Mouse (Mus musculus) liver, embryonic 13.5 days (tissue): ENCODE data around the gene Nrm. TPM values are rescaled to one million over a fixed set of nuclear protein-coding genes. Genes with fewer than 3 reads are reported as not detected.
"Not testable (repeated sequence)": the region's sequence is repeated elsewhere in the genome, so short reads cannot be mapped to it uniquely, and the experiment has no call there.

Experiments
- ATAC-seq: fragments of 200-750 bp; cut with Nextera tagmentation; 2 replicates; pipeline ENCODE4 v1.8.0; 2017; ENCODE audit warnings: low read depth, mild to moderate bottlenecking, moderate number of reproducible peaks, moderate library complexity
- DNase-seq: peaks from one replicate; pipeline ENCODE4 v3.0.0; 2022
- H3K27ac ChIP-seq: fragments of 300-500 bp; sonication (generic); 2 replicates; pipeline ENCODE4 v1.5.1; 2015; ENCODE audit warnings: moderate library complexity, mild to moderate bottlenecking, inconsistent platforms
- H3K27me3 ChIP-seq: fragments of 300-500 bp; sonication (generic); 2 replicates; pipeline ENCODE4 v1.6.1; 2015; ENCODE audit warnings: mild to moderate bottlenecking, inconsistent platforms
- H3K36me3 ChIP-seq: fragments of 300-500 bp; sonication (generic); 2 replicates; pipeline ENCODE4 v1.6.1; 2015; ENCODE audit warnings: mild to moderate bottlenecking, inconsistent platforms
- H3K4me1 ChIP-seq: fragments of 300-500 bp; sonication (generic); replicated peaks from 2 replicates; pipeline ENCODE4 v1.6.1; 2015; ENCODE audit warnings: inconsistent platforms
- H3K4me2 ChIP-seq: fragments of 300-500 bp; sonication (generic); 2 replicates; pipeline ENCODE4 v1.6.1; 2015; ENCODE audit warnings: inconsistent platforms, mild to moderate bottlenecking, moderate library complexity
- H3K4me3 ChIP-seq: fragments of 300-500 bp; sonication (generic); replicated peaks from 2 replicates; pipeline ENCODE4 v1.5.1; 2015; ENCODE audit warnings: mild to moderate bottlenecking, inconsistent platforms
- H3K9ac ChIP-seq: fragments of 300-500 bp; sonication (generic); 2 replicates; pipeline ENCODE4 v1.6.1; 2015; ENCODE audit warnings: mild to moderate bottlenecking, inconsistent platforms
- H3K9me3 ChIP-seq: fragments of 300-500 bp; sonication (generic); replicated peaks from 2 replicates; pipeline ENCODE4 v1.6.1; 2016; ENCODE audit warnings: inconsistent platforms
- WGBS: fragments of 180-500 bp; shearing (Covaris S2); methylation state at CpG from one replicate; pipeline ENCODE4 v1.1.7; 2015; ENCODE audit not compliant: insufficient replicate concordance; 5-methylcytosine and 5-hydroxymethylcytosine counted together
- polyA plus RNA-seq: library from polyadenylated mRNA; unstranded; fragments of >200 nt; fragmentation: Nextera tagmentation; extraction: Ambion mirVana; gene quantifications from 2 replicates; pipeline ENCODE4 v1.2.1, GENCODE M21; 2015

Nrm gene
- polyA plus RNA-seq, 1 experiment from 2014 or later = 23.0 TPM

- Histone ChIP-seq H3K36me3 (peaks cover 56% of the 10 kb centered on the region), H3K4me3 (peak overlapping the region; percentile 93), H3K9me3 (no peaks in the 10 kb centered on the region), H3K9ac (peak overlapping the region; percentile 98), H3K27me3 (no peaks in the 10 kb centered on the region), H3K27ac (peak overlapping the region; percentile 98; the same call in 1 of the 2 replicates), H3K4me2 (peak overlapping the region; percentile 95), H3K4me1 (peaks cover 76% of the 10 kb centered on the region)
- ATAC-seq = no peak
- WGBS = 78% methylated on average over 26 of the region's 26 CpGs
- DNase-seq = no peak
Measured at GRCm38 (mm10) chr17:35835424-35836140, 25.5 kb upstream of the Nrm start.

- Histone ChIP-seq H3K9ac (peak overlapping the region; percentile 98), H3K36me3 (peaks cover 49% of the 10 kb centered on the region), H3K27me3 (no peaks in the 10 kb centered on the region), H3K4me2 (peak overlapping the region; percentile 95), H3K9me3 (no peaks in the 10 kb centered on the region), H3K27ac (peak overlapping the region; percentile 98), H3K4me3 (peak overlapping the region; percentile 93), H3K4me1 (peaks cover 70% of the 10 kb centered on the region)
- 8% methylated on average over 24 of the region's 24 CpGs for WGBS
- no peak for ATAC-seq
- peak; percentile 64 for DNase-seq
Measured at GRCm38 (mm10) chr17:35836178-35836965, 24.7 kb upstream of the Nrm start.

GRCm38 (mm10) chr17:35836991-35837422 lies 24.1 kb upstream of the Nrm start:
- DNase-seq (peak; percentile 88), ATAC-seq (peak; percentile 31)
- H3K27me3 ChIP-seq = no peaks in the 10 kb centered on the region
- no peaks in the 10 kb centered on the region for H3K9me3 ChIP-seq
- peak overlapping the region; percentile 95 for H3K4me2 ChIP-seq
- H3K9ac ChIP-seq = peak overlapping the region; percentile 98
- H3K4me1 ChIP-seq = peaks cover 74% of the 10 kb centered on the region
- WGBS = under 1% methylated on average over 21 of the region's 25 CpGs
- peak overlapping the region; percentile 93 for H3K4me3 ChIP-seq
- peaks cover 49% of the 10 kb centered on the region for H3K36me3 ChIP-seq
- H3K27ac ChIP-seq = peak overlapping the region; percentile 98

GRCm38 (mm10) chr17:35837487-35837886 lies 23.6 kb upstream of the Nrm start:
- H3K4me1 ChIP-seq = peaks cover 75% of the 10 kb centered on the region
- peak overlapping the region; percentile 98 for H3K27ac ChIP-seq
- H3K9ac ChIP-seq = peak overlapping the region; percentile 98
- H3K9me3 ChIP-seq = no peaks in the 10 kb centered on the region
- under 1% methylated on average over 18 of the region's 18 CpGs for whole genome bisulfite sequencing
- peaks cover 44% of the 10 kb centered on the region for H3K36me3 ChIP-seq
- no peak for ATAC-seq
- peak overlapping the region; percentile 95 for H3K4me2 ChIP-seq
- H3K27me3 ChIP-seq = no peaks in the 10 kb centered on the region
- peak; percentile 47 for DNase-seq
- H3K4me3 ChIP-seq = peak overlapping the region; percentile 93

GRCm38 (mm10) chr17:35838122-35838544 lies 23.0 kb upstream of the Nrm start, which contains the start of gene Tubb5:
Gene Tubb5, minus strand, starts transcription at chr17:35838306.
- peak within 1 kb of the TSS; percentile 95 for H3K4me2 ChIP-seq
- peak; percentile 69 for ATAC-seq
- peak within 1 kb of the TSS; percentile 98 for H3K27ac ChIP-seq
- peak within 1 kb of the TSS; percentile 93 for H3K4me3 ChIP-seq
- H3K36me3 ChIP-seq = peaks cover 38% of the 10 kb centered on the region
- peak; percentile 96 for DNase-seq
- H3K4me1 ChIP-seq = peaks cover 75% of the 10 kb centered on the region
- no peaks in the 10 kb centered on the region for H3K27me3 ChIP-seq
- H3K9me3 ChIP-seq = no peaks in the 10 kb centered on the region
- peak within 1 kb of the TSS; percentile 98 for H3K9ac ChIP-seq
- under 1% methylated on average over 29 of the region's 29 CpGs for WGBS

- peak overlapping the region; percentile 98 for H3K27ac ChIP-seq
- peaks cover 35% of the 10 kb centered on the region for H3K36me3 ChIP-seq
- H3K9ac ChIP-seq = peak overlapping the region; percentile 98
- DNase-seq (no peak), ATAC-seq (no peak)
- WGBS = under 1% methylated on average over 5 of the region's 5 CpGs
- no peaks in the 10 kb centered on the region for H3K9me3 ChIP-seq
- H3K4me2 ChIP-seq = peak overlapping the region; percentile 95
- peaks cover 74% of the 10 kb centered on the region for H3K4me1 ChIP-seq
- no peaks in the 10 kb centered on the region for H3K27me3 ChIP-seq
- H3K4me3 ChIP-seq = peak overlapping the region; percentile 93
Measured at GRCm38 (mm10) chr17:35838570-35838969, 22.5 kb upstream of the Nrm start.

- 65% methylated on average over 3 of the region's 3 CpGs for WGBS
- peak overlapping the region; percentile 98 for H3K9ac ChIP-seq
- peaks cover 34% of the 10 kb centered on the region for H3K36me3 ChIP-seq
- not testable (repeated sequence) for H3K27me3 ChIP-seq, H3K9me3 ChIP-seq, ATAC-seq
- peak overlapping the region; percentile 95 for H3K4me2 ChIP-seq
- peak overlapping the region; percentile 98 for H3K27ac ChIP-seq
- H3K4me1 ChIP-seq = peaks cover 70% of the 10 kb centered on the region
- peak; percentile 57 for DNase-seq
- H3K4me3 ChIP-seq = peak overlapping the region; percentile 93
Measured at GRCm38 (mm10) chr17:35839002-35839401, 22.1 kb upstream of the Nrm start.

- Histone ChIP-seq H3K36me3 (peaks cover 32% of the 10 kb centered on the region), H3K9ac (peak overlapping the region; percentile 58), H3K27me3 (no peaks in the 10 kb centered on the region), H3K4me3 (peak overlapping the region; percentile 66), H3K9me3 (no peaks in the 10 kb centered on the region), H3K27ac (peak overlapping the region; percentile 98), H3K4me1 (peaks cover 57% of the 10 kb centered on the region), H3K4me2 (peak overlapping the region; percentile 76)
- WGBS = 38% methylated on average over 14 of the region's 14 CpGs
- DNase-seq = no peak
- no peak for ATAC-seq
Measured at GRCm38 (mm10) chr17:35840561-35840960, 20.6 kb upstream of the Nrm start.

- H3K4me3 ChIP-seq = peak within 1 kb of the TSS; percentile 66
- no peaks in the 10 kb centered on the region for H3K9me3 ChIP-seq
- peak; percentile 100 for DNase-seq
- WGBS = under 1% methylated on average over 59 of the region's 59 CpGs
- H3K27me3 ChIP-seq = no peaks in the 10 kb centered on the region
- ATAC-seq = peak; percentile 85
- H3K4me1 ChIP-seq = peaks cover 50% of the 10 kb centered on the region
- H3K27ac ChIP-seq = peak within 1 kb of the TSS; percentile 98
- H3K4me2 ChIP-seq = peak within 1 kb of the TSS; percentile 76
- peaks cover 32% of the 10 kb centered on the region for H3K36me3 ChIP-seq
- peak within 1 kb of the TSS; percentile 81 for H3K9ac ChIP-seq
Measured at GRCm38 (mm10) chr17:35841076-35841950, 19.8 kb upstream of the Nrm start, which contains the start of gene Mdc1. Gene Mdc1, plus strand, starts transcription at chr17:35841515.

- Histone ChIP-seq H3K9ac (peak overlapping the region; percentile 81), H3K9me3 (no peaks in the 10 kb centered on the region), H3K36me3 (peaks cover 33% of the 10 kb centered on the region), H3K27ac (peak overlapping the region; percentile 94), H3K4me1 (peaks cover 45% of the 10 kb centered on the region), H3K27me3 (no peaks in the 10 kb centered on the region), H3K4me2 (peak overlapping the region; percentile 76), H3K4me3 (peak overlapping the region; percentile 66)
- WGBS = 11% methylated on average over 11 of the region's 11 CpGs
- no peak for DNase-seq
- ATAC-seq = no peak
Measured at GRCm38 (mm10) chr17:35842006-35842405, 19.1 kb upstream of the Nrm start.
